Mouse (Mus musculus): ENCODE measurements around the gene Psma1. TPM values are rescaled to one million over a fixed set of nuclear protein-coding genes. Genes with fewer than 3 reads are reported as not detected.

Psma1 gene
- polyA plus RNA-seq, 1 experiment from 2014 or later = 399 TPM

GRCm38 (mm10) chr7:114309020-114309419, 33.1 kb upstream of the Psma1 start:
- no peak for ATAC-seq (replicated peaks; ENCODE audit: low FRiP score, low TSS enrichment, low read depth)
- Histone ChIP-seq H3K4me3 (ENCODE audit: low read depth, low read length) (no peak overlapping the region), H3K4me2 (ENCODE audit: low read length) (no peak overlapping the region), H3K27ac (ENCODE audit: low read depth) (no peak overlapping the region), H3K4me1 (replicated peaks; ENCODE audit: control insufficient read depth, insufficient read depth, low read length) (no peaks in the 10 kb centered on the region; the same call in 1 of the 2 replicates), H3K9ac (ENCODE audit: low read length) (no peak overlapping the region), H3K9me3 (ENCODE audit: control insufficient read depth, low read length) (no peaks in the 10 kb centered on the region), H3K36me3 (ENCODE audit: control insufficient read depth, insufficient read depth, low read length) (no peaks in the 10 kb centered on the region), H3K27me3 (replicated peaks; ENCODE audit: control insufficient read depth, insufficient read depth, low read length) (no peaks in the 10 kb centered on the region)
- 46% methylated on average over 4 of the region's 4 CpGs for WGBS
- no peak for DNase-seq (ENCODE audit: low spot score)

- Histone ChIP-seq H3K9me3 (ENCODE audit: control insufficient read depth, low read length) (no peaks in the 10 kb centered on the region), H3K4me2 (ENCODE audit: low read length) (no peak overlapping the region), H3K9ac (ENCODE audit: low read length) (no peak overlapping the region), H3K4me1 (replicated peaks; ENCODE audit: control insufficient read depth, insufficient read depth, low read length) (no peaks in the 10 kb centered on the region), H3K4me3 (ENCODE audit: low read depth, low read length) (no peak overlapping the region), H3K27ac (ENCODE audit: low read depth) (no peak overlapping the region), H3K36me3 (ENCODE audit: control insufficient read depth, insufficient read depth, low read length) (no peaks in the 10 kb centered on the region), H3K27me3 (replicated peaks; ENCODE audit: control insufficient read depth, insufficient read depth, low read length) (no peaks in the 10 kb centered on the region)
- WGBS = 57% methylated on average over 4 of the region's 4 CpGs
- ATAC-seq (replicated peaks; ENCODE audit: low FRiP score, low TSS enrichment, low read depth) (no peak), DNase-seq (ENCODE audit: low spot score) (no peak)
Observed at GRCm38 (mm10) chr7:114301293-114301782, 25.4 kb upstream of the Psma1 start.

GRCm38 (mm10) chr7:114300782-114301181, 24.9 kb upstream of the Psma1 start:
- Histone ChIP-seq H3K27me3 (replicated peaks; ENCODE audit: control insufficient read depth, insufficient read depth, low read length) (no peaks in the 10 kb centered on the region), H3K9me3 (ENCODE audit: control insufficient read depth, low read length) (no peaks in the 10 kb centered on the region), H3K27ac (ENCODE audit: low read depth) (no peak overlapping the region), H3K4me1 (replicated peaks; ENCODE audit: control insufficient read depth, insufficient read depth, low read length) (no peaks in the 10 kb centered on the region), H3K9ac (ENCODE audit: low read length) (no peak overlapping the region), H3K36me3 (ENCODE audit: control insufficient read depth, insufficient read depth, low read length) (no peaks in the 10 kb centered on the region), H3K4me3 (ENCODE audit: low read depth, low read length) (no peak overlapping the region), H3K4me2 (ENCODE audit: low read length) (no peak overlapping the region)
- WGBS = 86% methylated on average over 2 of the region's 2 CpGs
- ATAC-seq (replicated peaks; ENCODE audit: low FRiP score, low TSS enrichment, low read depth) (no peak), DNase-seq (ENCODE audit: low spot score) (no peak)

GRCm38 (mm10) chr7:114299247-114299646, 23.3 kb upstream of the Psma1 start:
- H3K4me2 ChIP-seq (ENCODE audit: low read length) = no peak overlapping the region

GRCm38 (mm10) chr7:114294698-114295097, 18.8 kb upstream of the Psma1 start:
- DNase-seq (ENCODE audit: low spot score) (no peak), ATAC-seq (replicated peaks; ENCODE audit: low FRiP score, low TSS enrichment, low read depth) (no peak)
- H3K4me2 ChIP-seq (ENCODE audit: low read length) = no peak overlapping the region
- H3K36me3 ChIP-seq (ENCODE audit: control insufficient read depth, insufficient read depth, low read length) = no peaks in the 10 kb centered on the region
- no peak overlapping the region for H3K9ac ChIP-seq (ENCODE audit: low read length)
- H3K4me1 ChIP-seq (replicated peaks; ENCODE audit: control insufficient read depth, insufficient read depth, low read length) = peaks cover 4% of the 10 kb centered on the region; the same call in 1 of the 2 replicates
- H3K27ac ChIP-seq (ENCODE audit: low read depth) = no peak overlapping the region
- H3K27me3 ChIP-seq (replicated peaks; ENCODE audit: control insufficient read depth, insufficient read depth, low read length) = no peaks in the 10 kb centered on the region
- no peak overlapping the region for H3K4me3 ChIP-seq (ENCODE audit: low read depth, low read length)
- 86% methylated on average over 5 of the region's 5 CpGs for WGBS
- no peaks in the 10 kb centered on the region for H3K9me3 ChIP-seq (ENCODE audit: control insufficient read depth, low read length)

More at GRCm38 (mm10) chr7:114299247-114299646, 23.3 kb upstream of the Psma1 start:
- Histone ChIP-seq H3K4me1 (replicated peaks; ENCODE audit: control insufficient read depth, insufficient read depth, low read length) (no peaks in the 10 kb centered on the region), H3K9ac (ENCODE audit: low read length) (no peak overlapping the region), H3K27ac (ENCODE audit: low read depth) (no peak overlapping the region), H3K36me3 (ENCODE audit: control insufficient read depth, insufficient read depth, low read length) (no peaks in the 10 kb centered on the region), H3K4me3 (ENCODE audit: low read depth, low read length) (no peak overlapping the region), H3K9me3 (ENCODE audit: control insufficient read depth, low read length) (no peaks in the 10 kb centered on the region), H3K27me3 (replicated peaks; ENCODE audit: control insufficient read depth, insufficient read depth, low read length) (no peaks in the 10 kb centered on the region)
- DNase-seq (ENCODE audit: low spot score) = no peak
- WGBS = 60% methylated on average over 4 of the region's 4 CpGs
- ATAC-seq (replicated peaks; ENCODE audit: low FRiP score, low TSS enrichment, low read depth) = no peak

GRCm38 (mm10) chr7:114293903-114294302, 18.0 kb upstream of the Psma1 start:
- no peaks in the 10 kb centered on the region for H3K27me3 ChIP-seq (replicated peaks; ENCODE audit: control insufficient read depth, insufficient read depth, low read length)
- no peaks in the 10 kb centered on the region for H3K9me3 ChIP-seq (ENCODE audit: control insufficient read depth, low read length)
- 72% methylated on average over 5 of the region's 5 CpGs for WGBS
- no peaks in the 10 kb centered on the region for H3K36me3 ChIP-seq (ENCODE audit: control insufficient read depth, insufficient read depth, low read length)
- no peak overlapping the region for H3K27ac ChIP-seq (ENCODE audit: low read depth)
- ATAC-seq (replicated peaks; ENCODE audit: low FRiP score, low TSS enrichment, low read depth) = no peak
- peaks cover 4% of the 10 kb centered on the region; the same call in 1 of the 2 replicates for H3K4me1 ChIP-seq (replicated peaks; ENCODE audit: control insufficient read depth, insufficient read depth, low read length)
- DNase-seq (ENCODE audit: low spot score) = no peak
- no peak overlapping the region for H3K4me3 ChIP-seq (ENCODE audit: low read depth, low read length)
- H3K4me2 ChIP-seq (ENCODE audit: low read length) = no peak overlapping the region
- H3K9ac ChIP-seq (ENCODE audit: low read length) = no peak overlapping the region

GRCm38 (mm10) chr7:114292501-114292971, 16.6 kb upstream of the Psma1 start:
- H3K4me1 ChIP-seq (replicated peaks; ENCODE audit: control insufficient read depth, insufficient read depth, low read length) = peaks cover 4% of the 10 kb centered on the region; the same call in 1 of the 2 replicates
- H3K36me3 ChIP-seq (ENCODE audit: control insufficient read depth, insufficient read depth, low read length) = no peaks in the 10 kb centered on the region
- no peaks in the 10 kb centered on the region for H3K27me3 ChIP-seq (replicated peaks; ENCODE audit: control insufficient read depth, insufficient read depth, low read length)
- no peaks in the 10 kb centered on the region for H3K9me3 ChIP-seq (ENCODE audit: control insufficient read depth, low read length)
- ATAC-seq (replicated peaks; ENCODE audit: low FRiP score, low TSS enrichment, low read depth) (no peak), DNase-seq (ENCODE audit: low spot score) (no peak)
- peak overlapping the region; percentile 43 for H3K4me2 ChIP-seq (ENCODE audit: low read length)
- WGBS = 13% methylated on average over 12 of the region's 12 CpGs
- H3K27ac ChIP-seq (ENCODE audit: low read depth) = no peak overlapping the region
- H3K9ac ChIP-seq (ENCODE audit: low read length) = no peak overlapping the region
- H3K4me3 ChIP-seq (ENCODE audit: low read depth, low read length) = peak overlapping the region; percentile 16; the same call in 1 of the 2 replicates

- Histone ChIP-seq H3K27ac (ENCODE audit: low read depth) (no peak overlapping the region; the same call in 1 of the 2 replicates), H3K9me3 (ENCODE audit: control insufficient read depth, low read length) (no peaks in the 10 kb centered on the region), H3K4me2 (ENCODE audit: low read length) (no peak overlapping the region), H3K27me3 (replicated peaks; ENCODE audit: control insufficient read depth, insufficient read depth, low read length) (no peaks in the 10 kb centered on the region), H3K36me3 (ENCODE audit: control insufficient read depth, insufficient read depth, low read length) (no peaks in the 10 kb centered on the region), H3K4me1 (replicated peaks; ENCODE audit: control insufficient read depth, insufficient read depth, low read length) (peaks cover 4% of the 10 kb centered on the region; the same call in 1 of the 2 replicates), H3K9ac (ENCODE audit: low read length) (no peak overlapping the region), H3K4me3 (ENCODE audit: low read depth, low read length) (no peak overlapping the region)
- ATAC-seq (replicated peaks; ENCODE audit: low FRiP score, low TSS enrichment, low read depth) = no peak
- WGBS = 62% methylated on average over 15 of the region's 15 CpGs
- no peak for DNase-seq (ENCODE audit: low spot score)
Observed at GRCm38 (mm10) chr7:114291461-114292335, 15.8 kb upstream of the Psma1 start.
